Mouse (Mus musculus): Measurements from ENCODE around the gene Tubb4b.

Gene Tubb4b

GRCm38 (mm10) chr2:25223681-25224491 lies 616 bp downstream of the Tubb4b start:
- DNase-seq (ENCODE audit: low spot score), result peak; percentile 91

- no peak for DNase-seq (ENCODE audit: low spot score)
Measured at GRCm38 (mm10) chr2:25221331-25221772, 3.1 kb downstream of the Tubb4b start.

GRCm38 (mm10) chr2:25218445-25218844 lies 6.1 kb downstream of the Tubb4b start, which contains the start of gene Fam166a:
Fam166a (plus strand) TSS chr2:25218745.
- DNase-seq (ENCODE audit: low spot score), result no peak

- no peak for DNase-seq (ENCODE audit: low spot score)
Measured at GRCm38 (mm10) chr2:25217666-25218065, 6.8 kb downstream of the Tubb4b start.

GRCm38 (mm10) chr2:25214444-25214843 lies 10.1 kb downstream of the Tubb4b start, which contains the start of gene Stpg3:
Stpg3 (minus strand) TSS chr2:25214637.
- DNase-seq (ENCODE audit: low spot score), result no peak

DNA sequence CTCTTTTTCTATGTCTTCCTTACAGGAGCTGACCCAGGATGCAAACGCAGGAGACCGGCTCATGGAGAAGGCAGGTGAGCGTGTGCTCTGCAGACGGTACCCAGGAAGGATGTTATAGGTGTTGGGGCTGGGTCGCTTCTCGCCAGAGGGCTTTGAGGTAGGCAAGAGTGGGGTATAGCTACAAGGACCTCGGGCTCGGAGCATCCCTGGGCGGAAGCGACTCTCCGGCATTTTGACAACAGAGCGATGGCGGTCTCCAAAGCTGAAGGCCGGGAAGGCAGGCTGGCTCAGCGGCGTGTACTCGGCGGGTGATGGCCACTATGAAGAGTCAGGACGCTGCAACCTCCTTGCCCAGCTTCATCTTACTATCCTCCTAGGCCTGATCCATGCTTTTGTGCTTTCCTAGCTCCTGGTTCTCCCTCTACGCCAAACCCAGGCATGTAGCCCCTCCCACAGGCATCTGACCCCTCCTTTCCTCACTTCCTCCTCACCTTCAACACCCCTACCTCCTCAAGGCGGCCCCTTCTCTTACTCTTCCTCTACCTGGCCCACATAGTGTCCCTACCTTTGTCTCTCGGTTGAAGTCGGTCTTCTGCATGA lies 11.1 kb downstream of the Tubb4b start:
- DNase-seq (ENCODE audit: low spot score), result no peak

DNA sequence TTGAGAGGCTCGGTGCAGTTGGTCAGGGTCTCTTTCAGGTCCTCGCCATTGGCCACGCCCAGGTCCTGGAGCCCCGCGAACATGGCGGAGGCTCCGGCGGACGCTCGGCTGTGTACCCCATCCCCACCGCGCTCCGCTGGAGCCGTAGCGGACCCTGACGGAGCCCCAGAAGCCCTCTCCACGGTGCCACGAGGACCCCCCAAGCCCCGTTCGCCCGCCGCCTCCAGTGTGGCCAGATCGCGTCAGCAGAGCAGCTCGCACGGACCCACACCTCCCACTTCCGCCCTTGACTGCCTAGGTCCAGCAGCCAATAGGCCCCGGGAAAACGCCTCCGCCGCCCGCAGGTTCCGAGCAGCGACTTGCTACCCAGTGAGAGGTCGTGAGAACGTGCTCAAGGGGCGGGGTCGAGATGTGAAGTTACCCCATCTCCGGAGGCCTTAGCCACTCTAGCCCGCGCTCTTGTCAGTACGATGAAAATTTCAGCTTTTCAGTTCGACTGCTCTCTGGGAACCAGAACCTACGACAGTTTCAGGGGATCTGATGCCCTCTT lies 13.3 kb downstream of the Tubb4b start, which contains the start of gene Nelfb:
TSS of gene Nelfb (minus strand) at position 369 of the 550 bp plus-strand sequence.
- DNase-seq (ENCODE audit: low spot score), result peak; percentile 82

DNA sequence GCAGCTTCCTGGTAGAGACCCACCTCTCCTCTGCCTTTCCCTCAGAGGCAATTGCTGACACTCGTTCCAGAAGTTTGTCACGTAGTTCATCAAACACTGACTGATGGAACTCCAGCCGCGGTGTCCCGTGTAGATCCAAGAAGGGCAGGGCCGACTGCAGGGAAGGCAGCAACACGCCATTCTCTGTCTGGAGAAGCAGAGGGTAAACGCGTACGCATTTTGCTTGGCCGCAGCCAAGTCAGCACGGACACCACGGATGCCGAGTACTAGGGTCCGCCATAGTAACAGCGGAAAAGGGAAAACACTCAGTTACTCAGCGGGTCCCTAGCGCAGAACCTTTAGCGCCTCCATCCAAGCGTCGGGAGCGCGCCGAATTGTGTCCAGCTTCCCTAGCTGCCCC lies 13.8 kb downstream of the Tubb4b start:
- DNase-seq (ENCODE audit: low spot score), result no peak

DNA sequence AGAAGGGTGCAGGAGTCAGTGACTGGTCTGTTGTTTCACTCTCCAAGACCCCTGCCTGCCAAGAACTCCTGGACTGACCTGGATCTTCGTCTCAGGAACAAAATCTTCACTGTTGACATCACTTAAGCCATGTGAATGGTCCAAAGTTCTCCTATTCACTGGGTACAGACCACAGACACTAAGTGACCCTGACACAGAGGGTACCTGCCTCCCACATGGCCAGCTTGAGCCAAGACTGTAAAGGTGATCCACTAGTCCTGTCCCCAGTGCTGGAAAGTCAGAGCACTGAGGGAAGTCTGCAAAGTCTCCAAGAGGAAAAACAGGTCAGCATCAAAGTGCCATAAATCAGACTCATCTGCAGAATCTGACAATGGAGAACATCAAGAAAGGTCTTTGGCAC lies 16.9 kb downstream of the Tubb4b start:
- no peak for DNase-seq (ENCODE audit: low spot score)

DNA sequence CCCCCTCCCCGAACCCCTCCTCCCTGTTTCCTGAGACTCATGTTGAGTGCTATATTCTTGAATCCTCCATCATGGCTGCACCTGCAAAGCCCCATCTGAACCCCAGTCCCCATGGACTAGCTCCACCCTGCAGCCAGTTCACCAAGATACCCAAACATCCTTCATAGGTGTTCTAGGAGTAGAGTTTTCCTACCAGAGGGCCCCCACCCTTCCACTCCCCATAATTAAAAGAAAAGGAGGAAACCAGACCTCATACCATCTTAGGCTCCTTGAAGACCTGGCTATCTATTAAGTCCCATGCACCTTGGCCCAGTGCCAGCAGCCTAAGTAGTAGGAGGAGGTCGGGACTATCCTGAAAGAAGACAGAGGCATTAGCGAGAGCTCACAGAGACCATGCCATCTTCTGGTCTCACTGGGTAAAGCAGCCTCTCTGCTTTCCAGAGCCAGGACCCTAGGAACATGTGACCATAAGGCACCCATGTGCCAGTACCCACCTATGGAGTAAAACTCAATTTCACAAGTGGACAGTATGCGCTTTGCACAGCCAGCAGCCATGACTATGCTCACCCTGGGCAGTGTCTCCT lies 20.8 kb downstream of the Tubb4b start:
- no peak for DNase-seq (ENCODE audit: low spot score)

DNA sequence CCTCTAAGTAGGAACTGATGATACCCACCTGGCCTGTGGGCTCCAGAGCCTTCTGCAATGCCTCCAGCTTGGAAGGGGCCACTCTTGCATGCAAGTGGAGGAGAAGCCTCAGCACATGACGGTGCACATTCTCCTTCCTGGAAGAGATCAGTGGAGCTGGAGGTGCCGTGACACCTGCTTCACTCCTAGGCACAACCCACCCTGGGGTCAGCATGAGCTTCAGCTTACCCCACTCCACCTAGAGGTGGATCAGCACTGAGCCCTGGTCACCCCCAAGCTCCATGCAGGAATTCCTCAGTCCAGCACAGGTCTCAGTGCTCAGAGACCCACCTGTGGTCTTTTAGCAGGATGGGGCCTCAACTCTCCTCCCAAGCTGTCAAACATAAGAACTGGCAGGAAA lies 23.9 kb downstream of the Tubb4b start:
- no peak for DNase-seq (ENCODE audit: low spot score)

GRCm38 (mm10) chr2:25197946-25198345 lies 26.6 kb downstream of the Tubb4b start:
- no peak for DNase-seq (ENCODE audit: low spot score)

DNA sequence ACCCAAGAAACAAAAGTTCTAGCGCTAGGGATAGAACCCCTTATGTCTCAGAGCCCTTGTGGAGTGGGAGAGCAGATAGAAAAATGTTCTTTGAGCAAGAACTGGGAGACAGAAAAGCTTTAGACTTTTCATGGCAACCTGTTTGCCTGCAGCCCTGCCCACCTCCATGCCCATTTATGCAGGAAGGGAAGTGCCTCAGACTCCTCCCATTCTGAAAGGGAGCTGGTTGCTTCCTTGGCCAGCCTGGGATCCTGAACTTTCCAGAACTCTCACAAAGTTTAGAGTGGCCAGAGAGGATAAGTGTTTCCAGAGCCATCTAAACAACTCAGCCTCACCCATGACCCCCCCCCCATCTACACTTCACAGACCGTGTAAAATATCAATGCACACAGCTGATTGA lies 27.3 kb downstream of the Tubb4b start:
- DNase-seq (ENCODE audit: low spot score), result no peak

- DNase-seq (ENCODE audit: low spot score), result no peak
Measured at GRCm38 (mm10) chr2:25196172-25196954, 28.1 kb downstream of the Tubb4b start, which contains the start of gene Tor4a. Tor4a (minus strand) TSS chr2:25196886.

- peak; percentile 54 for DNase-seq (ENCODE audit: low spot score)
Measured at GRCm38 (mm10) chr2:25195211-25196156, 29.0 kb downstream of the Tubb4b start.

DNA sequence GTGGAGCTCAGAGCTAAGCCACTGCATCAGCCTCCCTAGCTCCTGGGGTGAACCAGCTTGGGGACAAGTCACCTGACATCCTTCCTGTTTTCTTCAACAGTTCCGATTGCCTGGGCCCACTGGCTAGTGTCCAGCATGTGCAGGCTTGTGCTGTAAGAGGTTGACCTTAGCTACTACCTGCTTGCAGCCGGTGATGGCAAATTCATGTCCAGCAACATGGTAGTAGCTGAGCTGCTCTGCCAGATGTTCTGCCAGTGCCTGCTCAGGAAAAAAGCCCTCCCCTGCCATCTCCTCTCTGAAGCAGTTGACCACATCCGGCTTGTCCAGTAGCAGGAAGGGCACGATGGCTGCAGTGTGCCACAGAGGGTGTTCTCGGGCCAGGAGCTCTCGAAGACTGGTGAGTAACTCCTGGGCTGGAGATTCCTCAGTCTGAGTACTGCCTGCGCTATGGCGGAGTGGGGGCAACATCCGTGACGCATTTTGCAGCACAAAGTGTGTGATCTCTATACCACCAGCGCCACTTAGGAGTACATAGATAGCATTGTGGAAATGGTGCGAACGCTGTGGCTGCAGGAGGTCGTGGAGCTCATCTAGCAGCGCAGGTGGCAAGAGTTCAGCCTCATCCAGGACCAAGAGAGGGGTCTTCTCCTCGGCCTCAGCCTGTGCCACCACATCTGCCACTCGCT lies 29.9 kb downstream of the Tubb4b start:
- no peak for DNase-seq (ENCODE audit: low spot score)

DNA sequence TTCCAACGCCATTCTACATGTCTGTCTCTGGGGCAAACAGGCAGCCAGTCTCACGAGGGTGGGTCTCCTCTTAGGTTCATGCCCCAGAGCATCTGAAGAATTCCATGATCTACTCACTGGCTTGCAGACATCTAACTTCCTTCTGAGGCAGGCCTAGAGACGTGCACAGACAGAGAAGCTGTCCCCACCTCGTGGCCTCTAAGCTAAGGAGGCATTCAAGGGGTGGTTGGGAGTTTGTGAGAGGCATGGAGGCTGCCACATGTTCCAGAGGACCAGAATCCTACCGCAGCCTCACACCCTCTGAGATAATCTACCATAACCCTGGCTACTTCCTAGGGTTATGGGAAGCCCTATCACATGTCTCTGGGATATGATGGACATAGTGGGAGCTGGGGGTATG lies 30.5 kb downstream of the Tubb4b start:
- DNase-seq (ENCODE audit: low spot score), result no peak

- peak; percentile 84 for DNase-seq (ENCODE audit: low spot score)
Measured at GRCm38 (mm10) chr2:25193330-25193770, 31.2 kb downstream of the Tubb4b start.

GRCm38 (mm10) chr2:25187841-25188240 lies 36.7 kb downstream of the Tubb4b start:
- DNase-seq (ENCODE audit: low spot score), result no peak

DNA sequence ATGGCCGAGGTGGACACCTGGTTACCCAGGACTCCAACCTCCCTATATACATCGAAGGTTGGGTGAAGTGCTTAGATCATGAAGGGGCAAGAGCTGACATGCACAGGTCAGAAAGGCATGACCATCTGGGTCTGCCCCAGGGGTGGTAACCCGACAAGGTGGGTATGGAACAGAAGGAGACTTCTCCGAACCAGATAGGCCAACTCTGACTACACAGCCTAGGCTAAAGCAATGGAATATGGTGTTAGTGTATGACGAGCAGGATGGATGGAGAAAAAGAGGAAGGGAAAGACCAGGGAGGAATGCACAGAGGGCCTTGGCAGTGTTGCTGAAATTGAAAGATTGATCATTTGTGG lies 37.9 kb downstream of the Tubb4b start:
- DNase-seq (ENCODE audit: low spot score), result no peak
